Mouse (Mus musculus): ENCODE measurements around the gene Nme7. TPM values are rescaled to one million over a fixed set of nuclear protein-coding genes. Genes with fewer than 3 reads are reported as not detected.
A peak's percentile ranks its signal among the peaks of the same experiment; 100 is the strongest.

Nme7 gene
- total and polyA plus RNA-seq, 3 experiments = 2.1 to 3.7 (median 3.6) TPM

- H3K4me1 ChIP-seq (ENCODE audit: control insufficient read depth, insufficient read depth, low read length) = no peaks in the 10 kb centered on the region
- no peak overlapping the region for H3K27ac ChIP-seq
- DNase-seq = no peak
- intact Hi-C loops (cut with DNase I) = no loop called here
- WGBS = 47% methylated on average over 18 of the region's 18 CpGs
- H3K9ac ChIP-seq (ENCODE audit: low read depth, low read length) = no peak overlapping the region
- H3K36me3 ChIP-seq (ENCODE audit: control insufficient read depth, insufficient read depth, low read length) = no peaks in the 10 kb centered on the region; the same call in 1 of the 2 replicates
- no peak overlapping the region for H3K4me3 ChIP-seq
- H3K79me2 ChIP-seq (replicated peaks; ENCODE audit: control insufficient read depth, insufficient read depth, low read length) = no peaks in the 10 kb centered on the region
- no peak for TF ChIP-seq POLR2A (IDR thresholded peaks at IDR 0.05; ENCODE audit: insufficient read depth, low read depth, low read length)
- TF ChIP-seq EP300 (IDR thresholded peaks at IDR 0.05; ENCODE audit: insufficient read depth, low read depth, low read length) = no peak
- no peak for TF ChIP-seq CTCF (IDR thresholded peaks at IDR 0.05)
- no peaks in the 10 kb centered on the region for H3K27me3 ChIP-seq (ENCODE audit: control insufficient read depth, insufficient read depth, low read length)
Measured at GRCm38 (mm10) chr1:164441408-164441974, 137.6 kb downstream of the Nme7 start.

- H3K27ac ChIP-seq = peak overlapping the region; percentile 40
- H3K4me3 ChIP-seq = no peak overlapping the region
- H3K27me3 ChIP-seq (ENCODE audit: control insufficient read depth, insufficient read depth, low read length) = no peaks in the 10 kb centered on the region
- intact Hi-C loops (cut with DNase I) = no loop called here
- peaks cover 9% of the 10 kb centered on the region; the same call in 1 of the 2 replicates for H3K36me3 ChIP-seq (ENCODE audit: control insufficient read depth, insufficient read depth, low read length)
- peaks cover 5% of the 10 kb centered on the region; the same call in 1 of the 2 replicates for H3K4me1 ChIP-seq (ENCODE audit: control insufficient read depth, insufficient read depth, low read length)
- H3K9ac ChIP-seq (ENCODE audit: low read depth, low read length) = no peak overlapping the region
- no peaks in the 10 kb centered on the region for H3K79me2 ChIP-seq (replicated peaks; ENCODE audit: control insufficient read depth, insufficient read depth, low read length)
- no peak for DNase-seq
- 71% methylated on average over 5 of the region's 5 CpGs for WGBS
- no peak for TF ChIP-seq CTCF (IDR thresholded peaks at IDR 0.05)
Measured at GRCm38 (mm10) chr1:164445620-164446162, 141.8 kb downstream of the Nme7 start.

- Histone ChIP-seq H3K9ac (ENCODE audit: low read depth, low read length) (no peak overlapping the region), H3K27me3 (ENCODE audit: control insufficient read depth, insufficient read depth, low read length) (no peaks in the 10 kb centered on the region), H3K36me3 (ENCODE audit: control insufficient read depth, insufficient read depth, low read length) (peaks cover 15% of the 10 kb centered on the region), H3K27ac (no peak overlapping the region; the same call in 1 of the 2 replicates), H3K4me3 (no peak overlapping the region), H3K79me2 (replicated peaks; ENCODE audit: control insufficient read depth, insufficient read depth, low read length) (no peaks in the 10 kb centered on the region), H3K4me1 (ENCODE audit: control insufficient read depth, insufficient read depth, low read length) (peaks cover 7% of the 10 kb centered on the region; the same call in 1 of the 2 replicates)
- WGBS = 91% methylated on average over 10 of the region's 10 CpGs
- intact Hi-C loops (cut with DNase I) = no loop called here
- TF ChIP-seq POLR2A (IDR thresholded peaks at IDR 0.05; ENCODE audit: insufficient read depth, low read depth, low read length) (no peak), EP300 (IDR thresholded peaks at IDR 0.05; ENCODE audit: insufficient read depth, low read depth, low read length) (no peak), CTCF (IDR thresholded peaks at IDR 0.05) (no peak)
- DNase-seq = no peak
Measured at GRCm38 (mm10) chr1:164446535-164446934, 142.6 kb downstream of the Nme7 start.

GRCm38 (mm10) chr1:164447521-164447920 lies 143.6 kb downstream of the Nme7 start:
- WGBS = 81% methylated on average over 6 of the region's 6 CpGs
- no peak for DNase-seq
- no peaks in the 10 kb centered on the region for H3K79me2 ChIP-seq (replicated peaks; ENCODE audit: control insufficient read depth, insufficient read depth, low read length)
- H3K27ac ChIP-seq = no peak overlapping the region
- TF ChIP-seq EP300 (IDR thresholded peaks at IDR 0.05; ENCODE audit: insufficient read depth, low read depth, low read length) (no peak), CTCF (IDR thresholded peaks at IDR 0.05) (no peak)
- no peak overlapping the region for H3K4me3 ChIP-seq
- H3K4me1 ChIP-seq (ENCODE audit: control insufficient read depth, insufficient read depth, low read length) = peaks cover 7% of the 10 kb centered on the region; the same call in 1 of the 2 replicates
- no peak overlapping the region for H3K9ac ChIP-seq (ENCODE audit: low read depth, low read length)
- intact Hi-C loops (cut with DNase I) = no loop called here
- H3K36me3 ChIP-seq (ENCODE audit: control insufficient read depth, insufficient read depth, low read length) = peaks cover 21% of the 10 kb centered on the region
- H3K27me3 ChIP-seq (ENCODE audit: control insufficient read depth, insufficient read depth, low read length) = no peaks in the 10 kb centered on the region

GRCm38 (mm10) chr1:164449626-164450025 lies 145.7 kb downstream of the Nme7 start:
- DNase-seq = peak in 1 of 2 experiments; percentile 16
- Histone ChIP-seq H3K4me3 (no peak overlapping the region), H3K36me3 (ENCODE audit: control insufficient read depth, insufficient read depth, low read length) (peaks cover 31% of the 10 kb centered on the region), H3K27me3 (ENCODE audit: control insufficient read depth, insufficient read depth, low read length) (no peaks in the 10 kb centered on the region), H3K9ac (ENCODE audit: low read depth, low read length) (no peak overlapping the region), H3K79me2 (replicated peaks; ENCODE audit: control insufficient read depth, insufficient read depth, low read length) (no peaks in the 10 kb centered on the region), H3K4me1 (ENCODE audit: control insufficient read depth, insufficient read depth, low read length) (peaks cover 8% of the 10 kb centered on the region), H3K27ac (peak overlapping the region; percentile 67; the same call in 1 of the 2 replicates)
- intact Hi-C loops (cut with DNase I) = no loop called here
- 65% methylated on average over 8 of the region's 8 CpGs for WGBS
- no peak for TF ChIP-seq CTCF (IDR thresholded peaks at IDR 0.05)
- 0 out of 2 replicates have a peak, but pooled peaks have one; percentile 25 for TF ChIP-seq EP300 (IDR thresholded peaks at IDR 0.05; ENCODE audit: insufficient read depth, low read depth, low read length)
- no peak for TF ChIP-seq POLR2A (IDR thresholded peaks at IDR 0.05; ENCODE audit: insufficient read depth, low read depth, low read length)

- Histone ChIP-seq H3K79me2 (replicated peaks; ENCODE audit: control insufficient read depth, insufficient read depth, low read length) (no peaks in the 10 kb centered on the region), H3K4me1 (ENCODE audit: control insufficient read depth, insufficient read depth, low read length) (peaks cover 8% of the 10 kb centered on the region), H3K4me3 (no peak overlapping the region), H3K9ac (ENCODE audit: low read depth, low read length) (no peak overlapping the region), H3K27ac (peak overlapping the region; percentile 67), H3K27me3 (ENCODE audit: control insufficient read depth, insufficient read depth, low read length) (no peaks in the 10 kb centered on the region), H3K36me3 (ENCODE audit: control insufficient read depth, insufficient read depth, low read length) (peaks cover 31% of the 10 kb centered on the region)
- DNase-seq = no peak
- intact Hi-C loops (cut with DNase I) = no loop called here
- TF ChIP-seq CTCF (IDR thresholded peaks at IDR 0.05) = no peak
- no peak for TF ChIP-seq POLR2A (IDR thresholded peaks at IDR 0.05; ENCODE audit: insufficient read depth, low read depth, low read length)
- TF ChIP-seq EP300 (IDR thresholded peaks at IDR 0.05; ENCODE audit: insufficient read depth, low read depth, low read length) = no peak
- WGBS = 41% methylated on average over 4 of the region's 4 CpGs
Measured at GRCm38 (mm10) chr1:164450231-164450630, 146.3 kb downstream of the Nme7 start.
